Mouse (Mus musculus) thymus, postnatal 14 days (tissue): ENCODE measurements around the gene Cd93.
A peak's percentile ranks its signal among the peaks of the same experiment; 100 is the strongest.

Source experiments
- DNase-seq: peaks from one replicate; pipeline ENCODE4 v3.0.0; 2021

Gene Cd93

DNA sequence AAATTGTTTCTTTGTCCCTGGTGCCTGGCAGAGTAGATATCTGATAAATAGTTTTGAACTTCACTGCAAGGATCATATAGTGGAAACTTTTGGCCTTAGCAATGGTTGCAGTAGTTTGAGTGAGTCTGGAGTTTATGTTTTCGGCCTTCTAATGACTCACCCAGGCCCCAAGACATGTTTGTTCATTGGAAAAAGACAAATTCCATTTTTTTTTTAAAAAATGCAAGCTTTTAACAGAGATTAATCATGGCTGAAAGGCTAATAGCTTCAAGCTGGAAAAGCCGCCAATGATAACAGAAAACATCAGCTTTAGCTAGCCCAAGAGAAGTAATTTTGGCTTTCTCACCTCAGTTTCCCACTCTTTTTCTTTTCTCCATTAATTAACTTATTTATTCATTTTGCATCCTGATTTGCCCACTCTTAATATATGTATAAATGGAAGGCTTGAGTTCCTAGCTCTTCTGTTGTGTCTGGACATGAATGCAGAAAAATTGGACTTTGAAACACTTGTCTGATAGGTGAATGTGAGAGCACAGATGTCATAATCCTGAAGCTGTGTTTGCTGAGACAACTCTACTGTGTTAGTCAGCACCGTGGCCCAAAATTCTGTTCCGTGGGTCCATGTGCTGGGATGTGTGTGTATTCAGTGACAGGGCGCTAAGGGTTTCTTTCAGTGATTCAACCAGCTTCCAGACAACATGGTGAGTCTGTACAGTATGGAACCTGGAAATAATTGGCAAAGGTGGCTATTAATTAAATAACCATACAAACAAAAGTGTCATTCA, 44.3 kb downstream of the Cd93 start:
- DNase-seq, result no peak

DNA sequence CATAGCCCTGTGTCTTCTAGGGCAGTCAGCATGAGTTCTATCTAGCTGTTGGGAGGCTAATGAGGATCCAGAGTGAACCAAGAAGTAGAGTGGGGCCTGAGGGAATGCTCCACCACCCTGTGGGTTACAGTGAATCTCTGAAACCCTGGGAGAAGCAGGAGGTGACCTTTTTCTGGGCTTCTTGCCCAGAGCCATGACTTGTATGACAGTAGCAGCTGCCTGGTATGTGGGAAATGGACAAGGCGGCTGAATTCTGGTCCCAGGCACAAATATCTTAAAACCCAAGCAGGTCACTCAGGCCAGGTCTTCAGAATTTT, 45.6 kb downstream of the Cd93 start:
- no peak for DNase-seq

DNA sequence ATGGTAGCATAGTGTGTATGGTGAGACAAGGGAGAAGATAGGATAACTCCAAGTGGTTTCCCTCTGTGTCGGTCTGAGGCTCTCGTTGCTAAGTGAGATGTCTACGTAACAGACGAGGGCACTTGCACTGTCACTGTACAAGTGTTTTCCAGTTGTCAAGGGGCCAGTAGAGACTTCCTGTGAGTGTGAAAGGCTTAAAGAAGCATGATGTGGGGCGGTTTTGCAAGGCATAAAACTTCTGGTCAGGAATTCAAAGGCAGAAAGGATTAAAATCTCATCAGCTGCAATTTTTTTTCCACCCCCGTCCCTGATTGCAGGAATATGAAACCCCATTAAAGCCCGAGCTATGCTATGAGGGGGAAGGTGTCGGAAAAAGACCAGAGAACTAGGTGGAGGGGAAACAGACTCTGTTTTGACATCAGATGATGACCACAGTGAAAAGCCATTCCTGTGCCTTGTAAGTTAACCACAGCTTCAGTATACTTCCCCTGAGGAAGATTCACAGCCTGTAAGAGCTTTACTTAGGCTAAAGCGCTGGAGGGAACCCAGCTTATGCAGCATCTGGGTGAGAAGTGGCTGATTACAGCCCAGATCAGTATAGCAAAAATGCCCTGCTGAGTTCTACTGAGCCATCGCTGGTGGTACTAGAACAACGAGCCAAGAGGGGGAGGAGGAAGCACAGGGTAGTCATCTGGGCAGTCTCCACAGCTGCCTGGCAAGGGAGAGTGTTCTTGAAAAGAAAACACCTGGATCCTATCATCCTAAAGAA, 46.2 kb downstream of the Cd93 start:
- DNase-seq, result no peak

DNA sequence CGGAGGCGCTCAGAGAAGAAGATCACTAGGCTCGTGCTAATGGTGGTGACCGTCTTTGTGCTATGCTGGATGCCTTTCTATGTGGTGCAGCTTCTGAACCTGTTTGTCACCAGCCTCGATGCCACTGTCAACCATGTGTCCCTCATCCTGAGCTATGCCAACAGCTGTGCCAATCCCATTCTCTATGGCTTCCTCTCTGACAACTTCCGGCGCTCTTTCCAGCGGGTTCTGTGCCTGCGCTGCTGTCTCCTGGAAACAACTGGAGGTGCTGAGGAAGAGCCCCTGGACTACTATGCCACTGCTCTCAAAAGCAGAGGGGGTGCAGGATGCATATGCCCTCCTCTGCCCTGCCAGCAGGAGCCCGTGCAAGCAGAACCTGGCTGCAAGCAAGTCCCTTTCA, 47.2 kb downstream of the Cd93 start:
- no peak for DNase-seq

DNA sequence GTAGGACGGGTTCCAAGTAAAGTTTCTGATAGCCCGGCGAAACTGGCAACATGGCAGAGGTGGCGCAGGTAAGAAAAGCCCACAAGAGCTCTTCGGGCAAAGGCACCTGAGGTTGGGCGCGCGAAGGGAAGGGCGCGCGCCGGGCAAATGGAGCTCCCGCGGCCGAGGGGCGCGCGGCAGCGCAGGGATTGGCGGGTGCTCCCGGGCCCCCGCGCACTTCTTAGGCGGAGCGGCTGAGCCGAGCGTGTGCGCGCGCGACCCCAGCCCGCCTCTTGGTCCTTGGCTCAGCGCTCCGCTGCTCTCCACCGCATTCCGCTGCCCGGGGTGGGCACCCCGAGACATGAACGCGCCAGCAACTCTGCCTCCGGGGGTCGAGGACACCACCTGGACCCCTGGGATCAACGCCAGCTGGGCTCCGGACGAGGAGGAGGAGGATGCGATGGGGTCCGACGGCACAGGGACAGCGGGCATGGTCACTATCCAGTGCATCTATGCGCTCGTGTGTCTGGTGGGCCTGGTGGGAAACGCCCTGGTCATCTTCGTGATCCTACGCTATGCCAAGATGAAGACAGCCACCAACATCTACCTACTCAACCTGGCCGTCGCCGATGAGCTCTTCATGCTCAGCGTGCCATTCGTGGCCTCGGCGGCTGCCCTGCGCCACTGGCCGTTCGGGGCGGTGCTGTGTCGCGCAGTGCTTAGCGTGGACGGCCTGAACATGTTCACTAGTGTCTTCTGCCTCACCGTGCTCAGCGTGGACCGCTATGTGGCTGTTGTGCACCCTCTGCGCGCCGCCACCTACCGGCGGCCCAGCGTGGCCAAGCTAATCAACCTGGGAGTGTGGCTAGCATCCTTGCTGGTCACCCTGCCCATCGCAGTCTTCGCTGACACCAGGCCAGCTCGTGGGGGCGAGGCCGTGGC, 48.0 kb downstream of the Cd93 start, which contains the start of gene Sstr4:
Sstr4 (plus strand) TSS at position 214 of the 921 bp plus-strand sequence.
- peak; percentile 27 for DNase-seq

DNA sequence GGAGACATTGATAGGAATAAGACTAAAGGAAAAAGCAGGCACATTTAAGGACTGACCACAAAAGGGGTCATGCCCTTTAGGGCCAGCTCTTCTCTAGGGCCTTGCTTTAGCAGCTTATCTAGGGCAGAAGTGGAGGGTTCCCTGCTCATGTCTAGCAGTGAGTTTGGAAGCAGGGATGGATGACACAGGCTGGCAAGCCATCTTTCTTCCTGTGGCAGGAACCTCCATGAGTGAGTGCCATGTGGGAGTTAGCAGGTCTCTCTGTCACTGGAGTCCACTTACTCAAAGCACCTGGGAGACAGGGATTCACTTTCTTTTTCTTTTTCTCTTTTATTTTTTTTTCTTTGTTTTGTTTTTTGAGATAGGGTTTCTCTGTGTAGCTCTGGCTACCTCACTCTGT, 49.5 kb downstream of the Cd93 start:
- DNase-seq, result no peak

DNA sequence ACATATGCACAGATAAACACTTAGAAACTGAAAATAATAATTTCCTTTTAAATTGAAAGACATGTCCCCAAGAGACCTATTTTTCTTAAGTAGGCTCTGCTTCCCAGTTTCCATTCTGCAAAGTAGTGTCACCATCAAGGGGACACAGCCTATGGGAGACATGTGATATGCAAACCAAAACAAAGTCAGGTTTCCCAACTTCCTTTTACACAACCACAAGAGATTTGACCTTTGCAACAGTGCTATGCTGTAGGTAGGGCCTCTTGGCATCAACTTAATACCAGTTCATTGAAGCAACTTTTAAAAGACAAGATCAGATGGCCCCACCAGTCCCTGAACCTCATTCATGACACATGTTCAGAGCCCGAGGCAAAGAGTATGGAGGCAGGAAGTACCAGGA, 50.2 kb downstream of the Cd93 start:
- no peak for DNase-seq

DNA sequence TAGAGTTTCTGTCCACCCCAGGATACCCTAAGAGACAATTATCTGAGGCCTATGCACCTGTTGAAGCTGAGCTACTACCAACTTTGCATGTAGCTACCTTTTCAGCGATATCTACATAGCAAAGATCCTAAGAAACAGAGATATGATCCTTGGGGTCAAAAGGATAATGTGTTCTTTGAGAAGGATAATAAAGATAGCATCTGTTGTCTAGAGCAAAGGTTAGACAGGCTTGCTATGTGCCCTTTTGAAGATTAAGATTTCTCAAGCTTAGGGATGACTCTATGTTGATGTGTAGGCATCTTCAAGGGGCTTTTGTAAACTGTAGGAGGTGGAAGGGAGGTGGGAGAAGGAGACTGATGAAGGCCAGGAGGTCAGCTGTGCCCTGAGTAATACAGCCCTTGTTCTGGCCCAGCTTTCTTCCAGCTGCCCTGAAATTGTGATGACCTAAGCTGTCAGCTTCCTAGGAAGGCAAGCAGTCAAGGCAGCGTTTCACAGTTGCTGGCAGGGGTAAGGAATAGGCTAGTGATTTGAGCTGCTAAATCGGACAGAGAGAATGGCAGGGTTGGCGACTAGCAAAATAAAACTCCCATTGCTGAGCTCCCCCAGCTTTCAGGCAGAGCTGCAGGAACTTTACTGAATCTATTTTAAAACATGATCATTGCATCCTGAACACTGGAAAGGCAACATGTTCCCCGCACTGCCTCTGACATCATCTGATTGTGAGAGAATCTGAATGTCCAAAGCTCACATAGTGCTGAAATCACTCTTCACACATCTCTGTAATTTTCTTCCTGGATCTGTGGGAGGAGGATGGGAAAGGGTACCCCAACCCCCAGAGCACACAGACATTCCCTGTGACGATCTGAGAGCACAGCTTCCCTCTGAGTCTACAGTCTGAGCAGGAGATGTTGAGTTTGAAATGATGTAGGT, 55.4 kb downstream of the Cd93 start:
- DNase-seq, result no peak

DNA sequence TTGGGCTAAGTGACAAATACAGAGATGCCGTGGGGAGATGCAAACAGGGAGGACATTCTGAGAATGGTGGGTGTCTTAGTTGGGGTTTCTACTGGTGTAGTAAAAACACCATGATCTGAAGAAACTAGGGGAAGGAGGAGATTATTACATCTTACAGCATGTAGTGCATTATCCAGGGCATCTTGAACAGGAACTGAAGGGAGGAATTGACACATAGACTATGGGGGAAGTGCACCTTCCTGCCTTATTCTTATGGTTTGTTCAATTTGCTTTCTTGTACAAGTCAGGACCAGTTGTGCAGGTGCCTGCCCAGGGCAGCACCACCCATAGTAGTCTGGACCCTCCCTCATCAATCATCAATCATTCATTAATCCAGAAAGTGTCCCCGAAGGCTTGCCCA, 56.4 kb downstream of the Cd93 start:
- no peak for DNase-seq
